Mouse (Mus musculus) cerebellum, adult 2 months (tissue): ENCODE data around the gene Hcn3. TPM values are rescaled to one million over a fixed set of nuclear protein-coding genes. Genes with fewer than 3 reads are reported as not detected.

Experiments used
- DNase-seq, 2 experiments: peaks; one replicate each; pipeline ENCODE4 v3.0.0; 2021
- H3K27ac ChIP-seq: fragments of 200-500 bp; 2 replicates; pipeline ENCODE4 v1.5.1; 2012; ENCODE audit warnings: low read length, control low read depth, inconsistent platforms; ENCODE audit not compliant: insufficient read depth
- H3K27me3 ChIP-seq: fragments of 200-500 bp; 2 replicates; pipeline ENCODE4 v1.6.1; 2012; ENCODE audit warnings: inconsistent platforms, mild to moderate bottlenecking, low read length, moderate library complexity; ENCODE audit not compliant: control insufficient read depth, insufficient read depth
- H3K4me1 ChIP-seq: fragments of 200-500 bp; 2 replicates; pipeline ENCODE4 v1.6.1; 2011; ENCODE audit warnings: low read length; ENCODE audit not compliant: control insufficient read depth, insufficient read depth
- H3K4me3 ChIP-seq: fragments of 200-500 bp; replicated peaks from 2 replicates; pipeline ENCODE3; 2011; ENCODE audit warnings: mild to moderate bottlenecking, low read depth, low read length, control low read depth; ENCODE audit not compliant: insufficient read depth
- CTCF ChIP-seq: fragments of 200-500 bp; IDR thresholded peaks from 2 replicates; pipeline ENCODE4 v1.5.1; 2011; ENCODE audit warnings: low read depth, mild to moderate bottlenecking, control low read depth, low read length, moderate library complexity, borderline replicate concordance; ENCODE audit not compliant: insufficient read depth
- POLR2A ChIP-seq: fragments of 200-500 bp; IDR thresholded peaks from 2 replicates; pipeline ENCODE4 v1.6.1; 2011; ENCODE audit warnings: low read length, control low read depth, borderline replicate concordance; ENCODE audit not compliant: insufficient read depth
- WGBS: fragments of 180-500 bp; shearing (Covaris S2); methylation state at CpG from one replicate; pipeline ENCODE4 v1.1.7; 2018; 5-methylcytosine and 5-hydroxymethylcytosine counted together
- polyA plus RNA-seq: library from polyadenylated mRNA; depleted of rRNA; stranded (reverse); fragments of >200 nt; gene quantifications from 2 replicates; pipeline ENCODE4 v1.2.3, GENCODE M21; 2012

Hcn3 gene
- polyA plus RNA-seq, 1 experiment: 13.0 TPM

- Histone ChIP-seq H3K4me3 (no peak overlapping the region), H3K27me3 (no peaks in the 10 kb centered on the region), H3K27ac (no peak overlapping the region), H3K4me1 (no peaks in the 10 kb centered on the region)
- 34% methylated on average over 26 of the region's 26 CpGs for WGBS
- DNase-seq: peak in 1 of 2 experiments; percentile 26
- TF ChIP-seq POLR2A (no peak), CTCF (no peak)
Observed at GRCm38 (mm10) chr3:89147101-89147978, 12.7 kb downstream of the Hcn3 start.

GRCm38 (mm10) chr3:89145566-89145965 is 14.4 kb downstream of the Hcn3 start:
- H3K27ac ChIP-seq: no peak overlapping the region
- TF ChIP-seq POLR2A: no peak
- TF ChIP-seq CTCF: no peak
- H3K4me3 ChIP-seq: no peak overlapping the region
- no peaks in the 10 kb centered on the region for H3K4me1 ChIP-seq
- H3K27me3 ChIP-seq: no peaks in the 10 kb centered on the region
- WGBS: 50% methylated on average over 8 of the region's 8 CpGs
- DNase-seq: no peak

DNA sequence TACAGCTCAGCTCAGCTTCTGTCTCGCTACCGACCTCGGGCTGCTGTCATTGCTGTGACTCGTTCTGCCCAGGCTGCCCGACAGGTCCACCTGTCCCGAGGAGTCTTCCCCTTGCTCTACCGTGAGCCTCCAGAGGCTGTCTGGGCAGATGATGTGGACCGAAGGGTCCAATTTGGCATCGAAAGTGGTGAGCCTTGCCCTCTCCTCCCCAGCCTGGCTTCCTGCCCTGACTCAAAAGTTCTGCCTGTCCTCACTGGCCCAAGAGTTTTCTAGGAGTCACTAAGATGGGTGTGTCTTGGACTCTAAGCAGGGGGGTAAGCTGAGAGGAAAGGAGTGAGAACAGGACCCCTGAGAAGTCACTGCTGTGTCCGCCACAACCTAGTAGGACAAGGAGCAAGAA is 15.2 kb downstream of the Hcn3 start:
- Histone ChIP-seq H3K27ac (no peak overlapping the region), H3K4me1 (no peaks in the 10 kb centered on the region), H3K27me3 (no peaks in the 10 kb centered on the region), H3K4me3 (no peak overlapping the region)
- no peak for DNase-seq
- 40% methylated on average over 10 of the region's 10 CpGs for WGBS
- no peak for TF ChIP-seq CTCF

- peaks cover 3% of the 10 kb centered on the region for H3K4me1 ChIP-seq
- WGBS: 36% methylated on average over 9 of the region's 9 CpGs
- H3K27ac ChIP-seq: no peak overlapping the region
- DNase-seq: no peak
- TF ChIP-seq CTCF (no peak), POLR2A (no peak)
- H3K27me3 ChIP-seq: no peaks in the 10 kb centered on the region
- H3K4me3 ChIP-seq: no peak overlapping the region
Observed at GRCm38 (mm10) chr3:89136365-89136764, 23.6 kb downstream of the Hcn3 start.

- H3K4me3 ChIP-seq: no peak within 1 kb of the TSS
- TF ChIP-seq POLR2A (no peak), CTCF (no peak)
- no peaks in the 10 kb centered on the region for H3K27me3 ChIP-seq
- no peak within 1 kb of the TSS for H3K27ac ChIP-seq
- DNase-seq: no peak
- 58% methylated on average over 3 of the region's 3 CpGs for WGBS
- H3K4me1 ChIP-seq: peaks cover 3% of the 10 kb centered on the region
Observed at GRCm38 (mm10) chr3:89135958-89136357, 24.0 kb downstream of the Hcn3 start, which contains the start of gene Pklr. Gene Pklr, plus strand, starts transcription at chr3:89136142.

DNA sequence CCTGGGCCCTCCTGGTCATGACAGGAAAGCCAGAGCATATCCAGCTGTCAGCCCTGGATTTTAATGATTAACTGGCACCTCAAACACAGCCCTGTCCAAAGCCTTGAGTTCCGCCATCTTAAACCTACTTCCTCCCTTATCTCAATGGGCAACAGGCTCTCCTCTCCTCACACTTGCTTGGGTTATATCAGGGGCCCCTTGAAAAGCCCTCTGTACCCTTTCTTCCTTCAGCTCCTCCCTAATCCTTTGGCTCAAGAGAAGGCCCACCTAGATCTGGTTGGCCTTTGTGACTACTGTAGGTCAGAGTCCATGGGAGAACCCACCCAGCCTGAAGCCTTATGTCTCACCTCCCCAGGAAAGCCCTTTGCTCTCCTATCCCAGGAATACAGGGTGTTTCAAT is 26.2 kb downstream of the Hcn3 start:
- no peak for DNase-seq
- Histone ChIP-seq H3K27ac (no peak overlapping the region), H3K27me3 (no peaks in the 10 kb centered on the region), H3K4me1 (peaks cover 3% of the 10 kb centered on the region), H3K4me3 (no peak overlapping the region)
- no peak for TF ChIP-seq POLR2A
- no peak for TF ChIP-seq CTCF
- WGBS: 96% methylated on average over 1 of the region's 1 CpGs

- 88% methylated on average over 7 of the region's 7 CpGs for WGBS
- no peak for DNase-seq
- Histone ChIP-seq H3K27ac (no peak overlapping the region), H3K4me1 (peaks cover 3% of the 10 kb centered on the region), H3K27me3 (no peaks in the 10 kb centered on the region), H3K4me3 (no peak overlapping the region)
- TF ChIP-seq POLR2A (no peak), CTCF (no peak)
Observed at GRCm38 (mm10) chr3:89133063-89133450, 26.9 kb downstream of the Hcn3 start.
